Mouse (Mus musculus): ENCODE results near the gene Rdh5.

GRCm38 (mm10) chr10:128889846-128890245, 32.8 kb downstream of the Rdh5 start:
- TF ChIP-seq CTCF (IDR thresholded peaks at IDR 0.05; ENCODE audit: extremely low read depth, insufficient read depth, low read length) (no peak), POLR2A (IDR thresholded peaks at IDR 0.05; ENCODE audit: extremely low read depth, insufficient read depth, low read length) (no peak)
